ENCODE assay signal across 10 mouse cellular contexts in the genomic region with DNA sequence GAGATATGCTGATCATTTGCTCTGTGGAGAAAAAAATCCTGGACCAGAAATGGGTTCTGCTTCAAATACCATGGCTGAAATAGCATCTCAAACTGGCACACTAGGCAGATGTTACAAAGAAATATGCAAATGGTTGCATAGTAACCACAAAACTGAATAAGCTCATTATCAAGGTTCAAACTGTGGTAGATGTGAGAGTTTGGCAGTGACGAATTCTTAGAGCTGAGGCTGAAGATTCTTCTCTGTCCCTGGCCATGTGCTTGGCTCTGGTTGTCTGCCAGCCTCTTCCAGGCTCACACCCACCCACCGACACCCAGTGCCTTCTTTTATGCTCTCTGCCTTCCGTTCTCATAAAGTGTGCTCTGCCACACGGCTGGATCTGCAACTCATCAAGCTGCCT. TPM values are rescaled to one million over a fixed set of nuclear protein-coding genes. Genes with fewer than 3 reads are reported as not detected.
DNase-seq lines count a peak whose midpoint lies in the region; ATAC-seq and TF ChIP-seq lines count a peak whose summit lies in the region.
"Had no signal": no experiment of that assay in that cellular context is flagged by ENCODE, and none has a peak within 500 bp of the region (broad histone marks: within the 10 kb centered on the region; RNA-seq: fewer than 3 reads in every experiment).

No protein-coding gene starts in this region.

- H3K27ac ChIP-seq in forebrain, embryonic 14.5 days (ENCODE audit: low read depth, low read length) = 0 out of 2 replicates have a peak overlapping the region, but pooled peaks have one; percentile 22
- H3K27ac ChIP-seq in forebrain, embryonic 13.5 days = no peak overlapping the region
- no peak overlapping the region for H3K27ac ChIP-seq in gastrocnemius, adult 2 months
- H3K27ac ChIP-seq: limb, embryonic 15.5 days; midbrain, embryonic 12.5 days had no signal

- no peaks in the 10 kb centered on the region for H3K36me3 ChIP-seq in forebrain, embryonic 14.5 days (ENCODE audit: control insufficient read depth, insufficient read depth, low read length)
- no peaks in the 10 kb centered on the region for H3K36me3 ChIP-seq in forebrain, embryonic 13.5 days (ENCODE audit: poor library complexity, severe bottlenecking)
- H3K36me3 ChIP-seq: limb, embryonic 15.5 days; midbrain, embryonic 12.5 days had no signal

- 40% methylated on average over 4 of the region's 4 CpGs for WGBS in forebrain, embryonic 14.5 days
- WGBS in forebrain, embryonic 13.5 days = 54% methylated on average over 4 of the region's 4 CpGs

- H3K4me3 ChIP-seq in forebrain, embryonic 14.5 days (ENCODE audit: low read depth, low read length) = no peak overlapping the region
- no peak overlapping the region for H3K4me3 ChIP-seq in forebrain, embryonic 13.5 days
- no peak overlapping the region for H3K4me3 ChIP-seq in gastrocnemius, adult 2 months
- H3K4me3 ChIP-seq: limb, embryonic 15.5 days; midbrain, embryonic 12.5 days had no signal

- no peak overlapping the region for H3K9ac ChIP-seq in forebrain, embryonic 14.5 days (ENCODE audit: low read length)
- H3K9ac ChIP-seq in forebrain, embryonic 13.5 days = no peak overlapping the region
- H3K9ac ChIP-seq: limb, embryonic 15.5 days; midbrain, embryonic 12.5 days had no signal

- intact Hi-C loops in gastrocnemius, adult 2 months (cut with DNase I) = no loop called here

- no peaks in the 10 kb centered on the region for H3K9me3 ChIP-seq in forebrain, embryonic 14.5 days (replicated peaks; ENCODE audit: control insufficient read depth, low read length)
- no peaks in the 10 kb centered on the region for H3K9me3 ChIP-seq in forebrain, embryonic 13.5 days (replicated peaks)
- H3K9me3 ChIP-seq: limb, embryonic 15.5 days; midbrain, embryonic 12.5 days had no signal

- peaks cover 6% of the 10 kb centered on the region for H3K4me1 ChIP-seq in forebrain, embryonic 14.5 days (ENCODE audit: control insufficient read depth, insufficient read depth, low read length)
- H3K4me1 ChIP-seq in forebrain, embryonic 13.5 days = peaks cover 7% of the 10 kb centered on the region; the same call in 1 of the 2 replicates
- H3K4me1 ChIP-seq: limb, embryonic 15.5 days had no signal

- no peak overlapping the region for H3K4me2 ChIP-seq in forebrain, embryonic 14.5 days (ENCODE audit: low read length)
- no peak overlapping the region for H3K4me2 ChIP-seq in forebrain, embryonic 13.5 days
- H3K4me2 ChIP-seq: limb, embryonic 15.5 days; midbrain, embryonic 12.5 days had no signal

- TF ChIP-seq CTCF in gastrocnemius, adult 2 months (IDR thresholded peaks at IDR 0.05) = no peak

- H3K27me3 ChIP-seq in forebrain, embryonic 14.5 days (replicated peaks; ENCODE audit: control insufficient read depth, insufficient read depth, low read length) = no peaks in the 10 kb centered on the region
- H3K27me3 ChIP-seq in forebrain, embryonic 13.5 days = no peaks in the 10 kb centered on the region
- H3K27me3 ChIP-seq: limb, embryonic 15.5 days; midbrain, embryonic 12.5 days had no signal

- DNase-seq in forebrain, embryonic 14.5 days (ENCODE audit: low spot score) = peak; percentile 49
- DNase-seq in left cerebral cortex, adult 11 months (ENCODE audit: low spot score) = peak; percentile 70
- DNase-seq in gastrocnemius, adult 2 months = no peak
- DNase-seq in yolk sac, embryonic 10.5 days (ENCODE audit: low spot score) = no peak

- peak; percentile 61; the same call in 1 of the 2 replicates for ATAC-seq in forebrain, embryonic 14.5 days
- no peak for ATAC-seq in forebrain, embryonic 13.5 days
- peak; percentile 96 for ATAC-seq in frontal cortex, adult (ENCODE audit: low TSS enrichment)
- peak; percentile 40; the same call in 1 of the 2 replicates for ATAC-seq in neutrophil, adult 5-6 weeks (ENCODE audit: extremely low read depth, insufficient number of reproducible peaks, low FRiP score, poor library complexity, severe bottlenecking)
- no peak for ATAC-seq in erythroblast, adult 5-6 weeks (replicated peaks; ENCODE audit: low FRiP score, poor library complexity, severe bottlenecking)

RNA-seq across cellular contexts. Expression of a gene that starts 26.7 kb away (rescaled TPM):
- 0.74 and 0.88 TPM in 2 replicates for polyA plus RNA-seq in forebrain, embryonic 14.5 days (2014; fragmentation: Nextera tagmentation; extraction: Ambion mirVana)
- polyA plus RNA-seq in forebrain, embryonic 13.5 days (2015; fragmentation: Nextera tagmentation; extraction: Ambion mirVana) = 0.43 and 0.98 TPM in 2 replicates
- 2,566 and 2,727 TPM in 2 replicates for total RNA-seq in neutrophil, adult 5-6 weeks (2017)
- 1 to 10 TPM in 1 of 2 experiments, under 1 TPM in 1; 0.97 to 1.4 TPM for total RNA-seq in gastrocnemius, adult 2 months (2021)
- total RNA-seq in erythroblast, adult 5-6 weeks (2015; ENCODE audit: low replicate concordance) = 74.6 and 86.8 TPM in 2 replicates
- 83.0 and 85.5 TPM in 2 replicates for total RNA-seq in erythroblast, adult 5-6 weeks (2017; ENCODE audit: low replicate concordance)

Comparison
In these comparisons a context has a peak if more than half of its experiments do, and no peak if none do; other contexts are left out.
1. ATAC-seq: peak in forebrain, embryonic 14.5 days (single experiment), frontal cortex, adult (single experiment) and neutrophil, adult 5-6 weeks (single experiment); none in forebrain, embryonic 13.5 days (single experiment) and erythroblast, adult 5-6 weeks (single experiment).
2. DNase-seq: peak in forebrain, embryonic 14.5 days (single experiment) and left cerebral cortex, adult 11 months (single experiment); none in gastrocnemius, adult 2 months (single experiment) and yolk sac, embryonic 10.5 days (single experiment).
3. RNA of a gene that starts 26.7 kb away (total RNA-seq): 2,566 to 2,727 TPM in neutrophil, adult 5-6 weeks and 74.6 to 86.8 TPM in erythroblast, adult 5-6 weeks; 0.97 to 1.4 TPM in gastrocnemius, adult 2 months; every median in the first group is over 10 times any median in the second.